Mouse (Mus musculus): Measurements from ENCODE around the gene 4921517D22Rik. TPM values are rescaled to one million over a fixed set of nuclear protein-coding genes. Genes with fewer than 3 reads are reported as not detected.
"Not testable (repeated sequence)": the region's sequence is repeated elsewhere in the genome, so short reads cannot be mapped to it uniquely, and the experiment has no call there.

Gene 4921517D22Rik
- total RNA-seq (2021) = not detected
- long read RNA-seq, experiment 1 = 0 reads
- long read RNA-seq, experiment 2 = 0 reads

- intact Hi-C loops (cut with DNase I) = no loop called here
- DNase-seq = no peak
- H3K27ac ChIP-seq = no peak within 1 kb of the TSS
- TF ChIP-seq CTCF (IDR thresholded peaks at IDR 0.05) = no peak
- H3K4me3 ChIP-seq = no peak within 1 kb of the TSS
These were observed at the start of gene 4921517D22Rik for GRCm38 (mm10) chr13:59694008-59694407. 4921517D22Rik (minus strand) TSS chr13:59694108.

- H3K4me3 ChIP-seq = no peak overlapping the region
- DNase-seq = no peak
- no peak overlapping the region for H3K27ac ChIP-seq
- peak; percentile 40; the same call in 1 of the 2 replicates for TF ChIP-seq CTCF (IDR thresholded peaks at IDR 0.05)
- intact Hi-C loops (cut with DNase I) = no loop called here
These were observed 47.8 kb upstream of the 4921517D22Rik start for GRCm38 (mm10) chr13:59741697-59742096.

GRCm38 (mm10) chr13:59741096-59741495 is 47.2 kb upstream of the 4921517D22Rik start:
- DNase-seq = peak; percentile 55
- no peak for TF ChIP-seq CTCF (IDR thresholded peaks at IDR 0.05)
- Histone ChIP-seq H3K27ac (no peak overlapping the region), H3K4me3 (no peak overlapping the region)
- intact Hi-C loops (cut with DNase I) = no loop called here

DNA sequence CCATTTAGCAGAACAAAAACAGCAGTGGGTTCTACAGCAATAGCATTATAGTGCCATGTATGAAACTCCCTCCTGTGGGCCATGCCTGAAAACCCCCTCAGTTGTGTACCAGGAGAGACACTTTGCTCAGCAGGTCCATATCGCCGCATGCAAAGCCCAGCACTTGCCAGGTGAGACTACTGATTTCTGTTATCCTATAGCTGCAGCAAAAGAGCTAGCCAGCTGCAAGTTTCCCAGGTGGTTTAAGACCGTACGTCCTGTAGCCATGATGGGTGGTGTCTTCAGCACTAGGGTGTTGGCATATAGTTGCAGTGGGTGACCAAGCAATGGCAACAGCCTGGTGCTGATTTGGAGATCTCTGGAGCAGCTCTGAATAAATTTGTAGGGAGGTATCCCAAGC is 45.5 kb upstream of the 4921517D22Rik start:
- intact Hi-C loops (cut with DNase I) = no loop called here
- no peak overlapping the region for H3K4me3 ChIP-seq
- no peak for TF ChIP-seq CTCF (IDR thresholded peaks at IDR 0.05)
- DNase-seq = no peak
- H3K27ac ChIP-seq = no peak overlapping the region

DNA sequence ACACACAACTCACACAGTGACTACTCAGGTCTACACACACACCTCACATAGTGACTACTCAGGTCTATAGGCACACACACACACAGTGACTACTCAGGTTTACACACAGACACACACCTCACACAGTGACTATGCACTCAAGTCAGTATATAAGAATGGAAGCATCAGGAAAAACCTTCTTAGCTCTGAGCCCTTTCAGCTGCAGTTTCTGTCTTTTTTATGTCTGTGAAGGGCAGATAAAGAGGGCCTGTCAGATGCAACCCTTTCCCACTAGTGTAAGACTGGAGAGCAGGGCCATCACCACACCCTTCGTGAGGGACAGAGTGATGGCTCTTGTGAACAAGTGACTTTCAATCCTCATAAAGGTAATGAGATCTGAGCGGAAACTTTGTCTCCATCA is 44.5 kb upstream of the 4921517D22Rik start:
- intact Hi-C loops (cut with DNase I) = no loop called here
- Histone ChIP-seq H3K27ac (no peak overlapping the region), H3K4me3 (no peak overlapping the region)
- no peak for TF ChIP-seq CTCF (IDR thresholded peaks at IDR 0.05)
- DNase-seq = no peak

- Histone ChIP-seq H3K4me3 (no peak overlapping the region), H3K27ac (no peak overlapping the region)
- no peak for TF ChIP-seq CTCF (IDR thresholded peaks at IDR 0.05)
- DNase-seq = no peak
- intact Hi-C loops (cut with DNase I) = no loop called here
These were observed 41.3 kb upstream of the 4921517D22Rik start for GRCm38 (mm10) chr13:59735190-59735589.

GRCm38 (mm10) chr13:59734347-59734746 is 40.4 kb upstream of the 4921517D22Rik start:
- DNase-seq; intact Hi-C loops (cut with DNase I): not testable (repeated sequence)

GRCm38 (mm10) chr13:59733936-59734335 is 40.0 kb upstream of the 4921517D22Rik start:
- DNase-seq = no peak
- intact Hi-C loops (cut with DNase I) = no loop called here
- TF ChIP-seq CTCF (IDR thresholded peaks at IDR 0.05) = no peak
- no peak overlapping the region for H3K4me3 ChIP-seq
- no peak overlapping the region for H3K27ac ChIP-seq

More at GRCm38 (mm10) chr13:59734347-59734746, 40.4 kb upstream of the 4921517D22Rik start:
- H3K27ac ChIP-seq, H3K4me3 ChIP-seq: not testable (repeated sequence)

- intact Hi-C loops (cut with DNase I) = no loop called here
- no peak within 1 kb of the TSS for H3K27ac ChIP-seq
- DNase-seq = no peak
- no peak for TF ChIP-seq CTCF (IDR thresholded peaks at IDR 0.05)
- no peak within 1 kb of the TSS for H3K4me3 ChIP-seq
These were observed 37.7 kb upstream of the 4921517D22Rik start, which contains the start of gene Spata31d1d for GRCm38 (mm10) chr13:59731652-59732051. Spata31d1d (minus strand) TSS chr13:59731752.

DNA sequence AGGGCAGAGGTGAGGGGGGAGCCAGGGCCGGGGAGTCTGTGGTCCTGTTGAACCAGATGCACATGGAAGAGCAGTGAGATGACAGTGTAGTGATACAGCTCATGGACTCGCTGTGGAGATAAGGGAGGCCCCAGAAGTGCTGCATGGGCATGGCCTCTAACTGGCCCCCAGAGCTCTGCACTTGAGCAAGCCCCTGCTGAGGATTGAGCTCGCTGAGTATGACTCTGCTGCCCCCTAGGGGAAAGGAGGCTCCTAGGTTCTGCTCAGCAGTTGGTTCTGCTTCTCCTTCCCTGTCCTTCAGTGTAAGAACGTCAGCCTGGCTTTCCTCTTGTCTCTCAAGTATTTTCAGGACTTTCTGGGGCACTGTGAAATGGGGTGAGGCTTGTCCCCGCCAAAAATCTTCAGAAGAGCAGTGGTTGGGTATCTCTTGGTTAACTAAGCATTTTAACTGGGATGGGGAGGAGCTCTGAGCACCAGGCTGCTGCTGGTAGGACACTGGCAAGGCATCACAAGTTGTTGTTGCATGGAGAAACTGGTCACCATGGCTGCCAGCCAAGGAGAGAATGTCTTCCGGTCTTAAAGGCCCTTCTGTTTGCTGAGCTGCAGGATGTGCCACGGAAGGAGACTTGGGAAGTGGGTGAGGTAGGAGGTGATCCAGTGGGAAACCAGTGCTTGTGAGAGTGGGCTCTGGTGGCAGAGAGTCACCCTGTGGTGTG is 34.6 kb upstream of the 4921517D22Rik start:
- H3K27ac ChIP-seq = no peak overlapping the region
- intact Hi-C loops (cut with DNase I) = loop anchor here (1.0 to 5.0 kb wide), 4 partner anchors 96 to 213 kb away; partner anchors contain the start of genes Agtpbp1 and Naa35
- no peak; the same call in none of the 2 replicates for TF ChIP-seq CTCF (IDR thresholded peaks at IDR 0.05)
- DNase-seq = peak; percentile 83
- H3K4me3 ChIP-seq = no peak overlapping the region

- intact Hi-C loops (cut with DNase I) = loop anchor here (5.0 kb wide), 3 partner anchors 94 to 194 kb away; partner anchors contain the start of genes Agtpbp1 and Naa35
- no peak for DNase-seq
- no peak overlapping the region for H3K27ac ChIP-seq
- H3K4me3 ChIP-seq = peak overlapping the region; percentile 23
- no peak for TF ChIP-seq CTCF (IDR thresholded peaks at IDR 0.05)
These were observed 32.4 kb upstream of the 4921517D22Rik start for GRCm38 (mm10) chr13:59726139-59726867.

DNA sequence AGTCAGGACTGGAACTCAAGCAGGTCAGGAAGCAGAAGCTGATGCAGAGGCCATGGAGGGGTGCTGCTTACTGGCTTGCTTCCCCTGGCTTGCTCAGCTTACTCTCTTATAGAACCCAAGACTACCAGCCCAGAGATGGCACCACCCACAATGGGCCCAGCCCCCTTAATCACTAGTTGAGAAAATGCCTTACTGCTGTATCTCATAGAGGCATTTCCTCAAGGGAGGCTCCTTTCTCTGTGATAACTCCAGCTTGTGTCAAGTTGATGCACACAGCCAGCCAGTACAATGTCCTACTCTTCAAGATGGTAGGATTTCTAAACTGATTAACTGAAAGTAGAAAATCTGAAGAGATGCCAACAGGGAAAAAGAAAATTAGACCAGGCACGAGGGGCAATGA is 28.2 kb upstream of the 4921517D22Rik start:
- H3K27ac ChIP-seq; DNase-seq; intact Hi-C loops (cut with DNase I); H3K4me3 ChIP-seq: not testable (repeated sequence)

DNA sequence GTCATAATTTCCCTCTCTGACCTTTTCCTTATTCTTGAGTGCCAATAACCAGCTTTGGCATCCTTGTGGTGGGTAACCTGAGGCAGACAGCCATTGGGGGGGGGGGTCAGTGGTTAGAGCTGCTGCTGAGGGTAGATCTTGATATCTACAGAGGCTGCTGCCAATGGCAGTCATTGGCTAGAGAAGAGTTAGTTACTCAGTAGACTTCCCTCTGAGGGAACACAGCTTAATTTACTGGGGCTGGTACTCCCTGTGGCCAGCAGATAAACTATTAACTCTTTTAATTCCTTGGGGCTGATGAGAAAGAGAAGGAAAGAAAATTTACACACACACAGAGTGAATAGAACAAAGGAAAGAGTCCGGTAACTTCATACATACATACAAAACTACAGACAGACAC is 25.6 kb upstream of the 4921517D22Rik start:
- no peak for DNase-seq
- intact Hi-C loops (cut with DNase I) = no loop called here
- H3K27ac ChIP-seq = peak overlapping the region; percentile 38
- TF ChIP-seq CTCF (IDR thresholded peaks at IDR 0.05) = no peak
- H3K4me3 ChIP-seq = no peak overlapping the region

- H3K4me3 ChIP-seq = 0 out of 2 replicates have a peak overlapping the region, but pooled peaks have one; percentile 32
- H3K27ac ChIP-seq = peak overlapping the region; percentile 38
- DNase-seq; intact Hi-C loops (cut with DNase I): not testable (repeated sequence)
These were observed 25.0 kb upstream of the 4921517D22Rik start for GRCm38 (mm10) chr13:59718857-59719440.
